Comparison of ENCODE assay signal across 10 mouse cellular contexts in the genomic region with DNA sequence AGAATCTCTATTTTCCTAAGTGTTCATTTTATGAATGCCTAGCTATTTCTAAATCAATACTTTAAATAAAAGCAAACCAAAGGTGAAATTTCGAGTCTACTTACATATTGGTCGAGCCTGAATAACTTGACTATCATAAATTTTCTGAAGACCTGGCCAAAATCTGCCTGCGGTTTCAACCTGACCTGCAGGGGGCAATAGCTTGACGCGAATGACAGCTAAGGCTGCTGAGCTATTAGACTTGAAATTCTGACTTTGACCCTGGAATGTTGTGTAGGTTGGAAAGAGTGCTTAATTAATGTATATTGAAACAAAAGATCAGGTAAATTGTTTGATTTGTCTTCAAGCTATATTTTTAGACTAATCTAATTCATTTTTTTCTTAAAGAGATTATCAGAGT.
DNase-seq lines count a peak whose midpoint lies in the region; ATAC-seq and TF ChIP-seq lines count a peak whose summit lies in the region.
"Had no signal": no experiment of that assay in that cellular context is flagged by ENCODE, and none has a peak within 500 bp of the region (broad histone marks: within the 10 kb centered on the region; RNA-seq: fewer than 3 reads in every experiment).

No protein-coding gene starts in this region.

- H3K27ac ChIP-seq in embryonic facial prominence, embryonic 10.5 days (replicated peaks): no peak overlapping the region
- no peak overlapping the region for H3K27ac ChIP-seq in midbrain, postnatal 0 days (ENCODE audit: low read depth, low read length)
- H3K27ac ChIP-seq: embryonic facial prominence, embryonic 12.5 days; lung, embryonic 15.5 days had no signal

- no peaks in the 10 kb centered on the region for H3K36me3 ChIP-seq in C2C12 (ENCODE audit: control insufficient read depth, insufficient read depth)
- no peaks in the 10 kb centered on the region for H3K36me3 ChIP-seq in embryonic facial prominence, embryonic 10.5 days (replicated peaks)
- H3K36me3 ChIP-seq in midbrain, postnatal 0 days (ENCODE audit: insufficient read depth, low read length): no peaks in the 10 kb centered on the region
- H3K36me3 ChIP-seq: embryonic facial prominence, embryonic 12.5 days; lung, embryonic 15.5 days had no signal

- no peaks in the 10 kb centered on the region for H3K79me3 ChIP-seq in C2C12 (ENCODE audit: low read depth)

- H3K4me1 ChIP-seq in embryonic facial prominence, embryonic 10.5 days: peaks cover 25% of the 10 kb centered on the region
- H3K4me1 ChIP-seq in midbrain, postnatal 0 days (ENCODE audit: insufficient read depth, low read length): no peaks in the 10 kb centered on the region

- peaks cover 1% of the 10 kb centered on the region for H3K27me3 ChIP-seq in C2C12 (ENCODE audit: control insufficient read depth, insufficient read depth, insufficient read length)
- peaks cover 62% of the 10 kb centered on the region for H3K27me3 ChIP-seq in embryonic facial prominence, embryonic 10.5 days (replicated peaks; ENCODE audit: low read depth, poor library complexity, severe bottlenecking)
- H3K27me3 ChIP-seq in midbrain, postnatal 0 days (ENCODE audit: insufficient read depth, low read length): no peaks in the 10 kb centered on the region

- no peak overlapping the region for H3ac ChIP-seq in C2C12 (ENCODE audit: control insufficient read depth, insufficient read length, low read depth)

- intact Hi-C loops in heart, postnatal 36 days (cut with DNase I): loop anchor here (1.0 to 10.0 kb wide), 2 partner anchors 454 to 1764 kb away; no protein-coding TSS in a partner anchor
- intact Hi-C loops in heart, postnatal 25 days (cut with DNase I): loop anchor here (2.0 kb wide), 1 partner anchor 1764 kb away; no protein-coding TSS in a partner anchor

- ATAC-seq in midbrain, postnatal 0 days (ENCODE audit: low FRiP score): no peak

- peak; percentile 5 to 32 for DNase-seq in heart, postnatal 36 days
- no peak for DNase-seq in heart, postnatal 25 days (ENCODE audit: low spot score)
- peak; percentile 53 for DNase-seq in ZHBTc4 (ENCODE audit: low read depth, low spot score)
- DNase-seq in embryonic facial prominence, embryonic 10.5 days (ENCODE audit: low spot score): peak; percentile 71
- DNase-seq in layer of hippocampus, adult 9-11 months: peak; percentile 59
- DNase-seq in midbrain, postnatal 0 days (ENCODE audit: low spot score): peak; percentile 85
- DNase-seq in spleen, postnatal 14 days (ENCODE audit: low spot score in 2 of 2): no peak

- 8% methylated on average over 5 of the region's 5 CpGs for WGBS in embryonic facial prominence, embryonic 10.5 days
- 2% methylated on average over 5 of the region's 5 CpGs for WGBS in midbrain, postnatal 0 days

- peak; percentile 41 for TF ChIP-seq CTCF in C2C12 (IDR thresholded peaks at IDR 0.05; ENCODE audit: control insufficient read depth, insufficient read depth, insufficient read length)
- peak; percentile 93 for TF ChIP-seq CTCF in midbrain, postnatal 0 days (IDR thresholded peaks at IDR 0.05)

- no peaks in the 10 kb centered on the region for H3K79me2 ChIP-seq in C2C12 (ENCODE audit: control insufficient read depth, insufficient read depth)

- no peak overlapping the region for H3K4me2 ChIP-seq in midbrain, postnatal 0 days (ENCODE audit: low read depth, low read length, poor library complexity, severe bottlenecking)
- H3K4me2 ChIP-seq: embryonic facial prominence, embryonic 12.5 days; lung, embryonic 15.5 days had no signal

- H3K9ac ChIP-seq in midbrain, postnatal 0 days (replicated peaks; ENCODE audit: low read length, poor library complexity, severe bottlenecking): no peak overlapping the region
- H3K9ac ChIP-seq: embryonic facial prominence, embryonic 12.5 days; lung, embryonic 15.5 days had no signal

- H3K4me3 ChIP-seq in C2C12 (ENCODE audit: insufficient read depth, poor library complexity, severe bottlenecking): no peak overlapping the region
- H3K4me3 ChIP-seq in embryonic facial prominence, embryonic 10.5 days: no peak overlapping the region
- H3K4me3 ChIP-seq in midbrain, postnatal 0 days (ENCODE audit: low read depth, low read length): no peak overlapping the region
- H3K4me3 ChIP-seq: embryonic facial prominence, embryonic 12.5 days; lung, embryonic 15.5 days had no signal

- no peaks in the 10 kb centered on the region for H3K9me3 ChIP-seq in embryonic facial prominence, embryonic 10.5 days
- H3K9me3 ChIP-seq in midbrain, postnatal 0 days (ENCODE audit: low read length): no peaks in the 10 kb centered on the region
- H3K9me3 ChIP-seq: embryonic facial prominence, embryonic 12.5 days; lung, embryonic 15.5 days had no signal

TF ChIP-seq in C2C12, 6 proteins besides CTCF, POLR2A, EP300 and RAD21:
- TF ChIP-seq CEBPB (IDR thresholded peaks at IDR 0.05; ENCODE audit: low read depth) (no peak), MYOD1 (IDR thresholded peaks at IDR 0.05; ENCODE audit: control insufficient read depth, insufficient read length, low read depth) (no peak), MYOG (IDR thresholded peaks at IDR 0.05; ENCODE audit: control insufficient read depth, extremely low read depth, insufficient read length) (no peak), USF1 (IDR thresholded peaks at IDR 0.05; ENCODE audit: low read depth) (no peak)

Comparison
In these comparisons a context has a peak if more than half of its experiments do, and no peak if none do; other contexts are left out.
1. DNase-seq: peak in heart, postnatal 36 days (2 of 2), ZHBTc4 (single experiment), embryonic facial prominence, embryonic 10.5 days (single experiment), layer of hippocampus, adult 9-11 months (single experiment) and midbrain, postnatal 0 days (single experiment); none in heart, postnatal 25 days (single experiment) and spleen, postnatal 14 days (0 of 2).